Mouse (Mus musculus) hindbrain, embryonic 15.5 days (tissue): ENCODE results near the gene Aff4. TPM values are rescaled to one million over a fixed set of nuclear protein-coding genes. Genes with fewer than 3 reads are reported as not detected.
"Not testable (repeated sequence)": the region's sequence is repeated elsewhere in the genome, so short reads cannot be mapped to it uniquely, and the experiment has no call there.

Source experiments
- ATAC-seq: fragments of 200-750 bp; cut with Nextera tagmentation; 2 replicates; pipeline ENCODE4 v1.8.0; 2017; ENCODE audit warnings: low read depth, moderate number of reproducible peaks, moderate TSS enrichment; ENCODE audit not compliant: low FRiP score
- H3K27ac ChIP-seq: fragments of 300-500 bp; sonication (generic); replicated peaks from 2 replicates; pipeline ENCODE4 v1.5.1; 2015; ENCODE audit warnings: mild to moderate bottlenecking, inconsistent platforms
- H3K27me3 ChIP-seq: fragments of 300-500 bp; sonication (generic); 2 replicates; pipeline ENCODE4 v1.6.1; 2015; ENCODE audit warnings: control low read depth, inconsistent platforms
- H3K36me3 ChIP-seq: fragments of 300-500 bp; sonication (generic); 2 replicates; pipeline ENCODE4 v1.6.1; 2015; ENCODE audit warnings: control low read depth, inconsistent platforms
- H3K4me1 ChIP-seq: fragments of 300-500 bp; sonication (generic); replicated peaks from 2 replicates; pipeline ENCODE4 v1.6.1; 2015; ENCODE audit warnings: control low read depth, inconsistent platforms
- H3K4me2 ChIP-seq: fragments of 300-500 bp; sonication (generic); 2 replicates; pipeline ENCODE4 v1.6.1; 2015; ENCODE audit warnings: moderate library complexity, mild to moderate bottlenecking, inconsistent platforms
- H3K4me3 ChIP-seq: fragments of 300-500 bp; sonication (generic); 2 replicates; pipeline ENCODE4 v1.5.1; 2015; ENCODE audit warnings: mild to moderate bottlenecking, inconsistent platforms
- H3K9ac ChIP-seq: fragments of 300-500 bp; sonication (generic); 2 replicates; pipeline ENCODE4 v1.6.1; 2015; ENCODE audit warnings: inconsistent platforms
- H3K9me3 ChIP-seq: fragments of 300-500 bp; sonication (generic); 2 replicates; pipeline ENCODE4 v1.6.1; 2016; ENCODE audit warnings: control low read depth, inconsistent platforms
- WGBS: fragments of 180-500 bp; shearing (Covaris S2); methylation state at CpG from one replicate; pipeline ENCODE4 v1.1.7; 2015; 5-methylcytosine and 5-hydroxymethylcytosine counted together
- polyA plus RNA-seq: library from polyadenylated mRNA; unstranded; fragments of >200 nt; fragmentation: Nextera tagmentation; extraction: Ambion mirVana; gene quantifications from 2 replicates; pipeline ENCODE4 v1.2.1, GENCODE M21; 2015

The Aff4 gene
- polyA plus RNA-seq: 43.9 and 63.2 TPM in 2 replicates

GRCm38 (mm10) chr11:53350291-53351223, at the start of gene Aff4:
Gene Aff4, plus strand, starts transcription at chr11:53350833.
- H3K27ac ChIP-seq: peak within 1 kb of the TSS; percentile 99
- peak within 1 kb of the TSS; percentile 96 for H3K4me3 ChIP-seq
- H3K27me3 ChIP-seq: no peaks in the 10 kb centered on the region
- WGBS: under 1% methylated on average over 120 of the region's 127 CpGs
- peak within 1 kb of the TSS; percentile 100 for H3K9ac ChIP-seq
- no peaks in the 10 kb centered on the region for H3K36me3 ChIP-seq
- H3K4me2 ChIP-seq: peak within 1 kb of the TSS; percentile 82
- H3K4me1 ChIP-seq: peaks cover 20% of the 10 kb centered on the region
- peak; percentile 95 for ATAC-seq
- H3K9me3 ChIP-seq: no peaks in the 10 kb centered on the region

GRCm38 (mm10) chr11:53301167-53301515, 49.5 kb upstream of the Aff4 start:
- Histone ChIP-seq H3K4me1 (peaks cover 38% of the 10 kb centered on the region), H3K27me3 (no peaks in the 10 kb centered on the region), H3K9me3 (no peaks in the 10 kb centered on the region), H3K27ac (peak overlapping the region; percentile 95), H3K9ac (peak overlapping the region; percentile 54), H3K36me3 (no peaks in the 10 kb centered on the region), H3K4me2 (peak overlapping the region; percentile 90), H3K4me3 (peak overlapping the region; percentile 99)
- no peak for ATAC-seq
- 57% methylated on average over 9 of the region's 9 CpGs for WGBS

DNA sequence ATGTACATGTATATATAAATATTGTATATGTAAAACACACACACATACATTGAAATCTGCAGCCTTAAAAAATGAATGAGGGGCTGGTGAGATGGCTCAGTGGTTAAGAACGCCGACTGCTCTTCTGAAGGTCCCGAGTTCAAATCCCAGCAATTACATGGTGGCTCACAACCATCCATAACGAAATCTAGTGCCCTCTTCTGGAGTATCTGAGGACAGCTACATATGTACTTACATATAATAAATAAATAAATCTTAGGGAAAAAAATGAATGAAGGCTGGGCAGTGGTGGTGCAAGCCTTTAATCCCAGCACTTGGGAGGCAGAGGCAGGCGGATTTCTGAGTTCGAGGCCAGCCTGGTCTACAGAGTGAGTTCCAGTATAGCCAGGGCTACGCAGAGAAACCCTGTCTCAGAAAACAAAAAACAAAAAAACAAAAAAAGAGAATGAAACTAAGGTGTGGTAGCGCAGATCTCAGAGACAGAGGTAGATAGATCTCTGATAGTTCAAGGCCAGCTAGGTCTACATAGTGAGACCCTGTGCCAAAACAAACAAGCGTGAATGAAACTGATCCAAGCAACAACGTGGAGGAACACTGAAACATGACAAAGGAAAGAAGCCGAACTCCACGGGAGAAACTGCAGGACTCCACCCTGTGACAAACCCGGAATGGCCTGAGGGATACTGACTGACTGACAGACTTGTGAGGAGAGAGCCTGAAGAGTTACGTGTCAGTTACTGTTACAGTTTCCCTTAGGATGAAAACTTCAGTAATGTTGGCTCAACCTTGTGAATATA, 46.4 kb upstream of the Aff4 start:
- Histone ChIP-seq H3K4me3 (no peak overlapping the region), H3K36me3 (no peaks in the 10 kb centered on the region), H3K4me1 (peaks cover 12% of the 10 kb centered on the region), H3K9me3 (no peaks in the 10 kb centered on the region), H3K27ac (no peak overlapping the region), H3K27me3 (no peaks in the 10 kb centered on the region), H3K9ac (no peak overlapping the region), H3K4me2 (no peak overlapping the region)
- no peak for ATAC-seq
- 84% methylated on average over 14 of the region's 14 CpGs for WGBS

DNA sequence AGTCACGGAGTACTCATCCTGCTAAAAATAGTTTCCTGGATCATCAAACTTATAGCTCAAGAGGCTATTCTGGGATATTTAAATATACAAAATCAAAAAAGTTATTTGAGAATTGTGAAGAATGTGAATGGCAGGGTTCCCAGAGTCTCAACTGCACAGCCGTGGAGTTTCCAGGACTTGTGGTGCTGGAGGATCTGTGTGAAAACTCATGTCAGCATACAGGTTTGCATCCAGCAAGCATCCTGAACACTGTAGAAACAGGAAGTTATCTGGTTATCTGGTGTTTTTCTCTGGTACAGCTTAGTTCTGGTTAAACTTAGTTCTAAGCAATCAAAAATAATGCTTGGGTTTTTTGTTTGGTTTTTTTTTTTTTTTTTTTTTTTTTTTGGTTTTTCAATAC, 43.7 kb upstream of the Aff4 start:
- H3K4me3 ChIP-seq: no peak overlapping the region
- H3K36me3 ChIP-seq: no peaks in the 10 kb centered on the region
- no peak for ATAC-seq
- H3K9ac ChIP-seq: no peak overlapping the region
- no peak overlapping the region for H3K4me2 ChIP-seq
- H3K9me3 ChIP-seq: no peaks in the 10 kb centered on the region
- H3K27ac ChIP-seq: no peak overlapping the region
- H3K27me3 ChIP-seq: no peaks in the 10 kb centered on the region
- H3K4me1 ChIP-seq: no peaks in the 10 kb centered on the region
- WGBS: 89% methylated on average over 2 of the region's 2 CpGs

GRCm38 (mm10) chr11:53307558-53308065, 43.0 kb upstream of the Aff4 start:
- 76% methylated on average over 10 of the region's 10 CpGs for WGBS
- no peak overlapping the region for H3K9ac ChIP-seq
- H3K4me1 ChIP-seq: no peaks in the 10 kb centered on the region
- no peaks in the 10 kb centered on the region for H3K9me3 ChIP-seq
- no peak overlapping the region for H3K4me3 ChIP-seq
- no peaks in the 10 kb centered on the region for H3K27me3 ChIP-seq
- no peak overlapping the region for H3K27ac ChIP-seq
- H3K36me3 ChIP-seq: no peaks in the 10 kb centered on the region
- ATAC-seq: no peak
- H3K4me2 ChIP-seq: no peak overlapping the region

GRCm38 (mm10) chr11:53308251-53308864, 42.3 kb upstream of the Aff4 start:
- H3K27me3 ChIP-seq: no peaks in the 10 kb centered on the region
- no peak for ATAC-seq
- no peak overlapping the region for H3K9ac ChIP-seq
- no peak overlapping the region for H3K4me3 ChIP-seq
- no peaks in the 10 kb centered on the region for H3K4me1 ChIP-seq
- H3K4me2 ChIP-seq: no peak overlapping the region
- no peaks in the 10 kb centered on the region for H3K9me3 ChIP-seq
- H3K27ac ChIP-seq: no peak overlapping the region
- H3K36me3 ChIP-seq: no peaks in the 10 kb centered on the region

DNA sequence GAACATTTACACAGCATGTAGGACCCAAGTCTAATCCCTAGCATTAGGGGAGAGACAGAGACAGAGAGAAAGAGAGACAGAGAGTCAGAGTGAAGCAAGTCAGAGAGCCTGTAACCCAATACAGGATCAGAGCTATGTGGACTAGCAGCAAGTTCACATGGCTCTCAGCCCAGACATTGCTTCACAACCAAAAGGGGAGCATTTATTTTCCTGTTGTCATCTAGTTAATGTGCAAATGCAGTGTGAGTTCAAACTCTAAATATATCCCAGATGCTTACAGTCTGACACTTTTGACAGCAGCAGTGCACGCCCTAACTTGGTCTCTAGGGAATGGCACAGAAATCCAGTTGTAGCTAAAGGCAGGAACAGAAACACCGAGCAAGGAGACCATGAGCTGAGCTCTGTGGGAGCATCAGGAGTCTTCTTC, 41.7 kb upstream of the Aff4 start:
- Histone ChIP-seq H3K36me3 (no peaks in the 10 kb centered on the region), H3K4me3 (no peak overlapping the region), H3K4me2 (no peak overlapping the region), H3K27me3 (no peaks in the 10 kb centered on the region), H3K4me1 (no peaks in the 10 kb centered on the region), H3K9ac (no peak overlapping the region), H3K27ac (no peak overlapping the region), H3K9me3 (no peaks in the 10 kb centered on the region)
- no peak for ATAC-seq
- WGBS: 66% methylated on average over 2 of the region's 2 CpGs

- H3K4me1 ChIP-seq: no peaks in the 10 kb centered on the region
- H3K9me3 ChIP-seq: no peaks in the 10 kb centered on the region
- no peak overlapping the region for H3K27ac ChIP-seq
- H3K9ac ChIP-seq: no peak overlapping the region
- ATAC-seq: no peak
- H3K4me3 ChIP-seq: no peak overlapping the region
- H3K36me3 ChIP-seq: no peaks in the 10 kb centered on the region
- H3K27me3 ChIP-seq: no peaks in the 10 kb centered on the region
- H3K4me2 ChIP-seq: no peak overlapping the region
- 57% methylated on average over 1 of the region's 1 CpGs for WGBS
Measured at GRCm38 (mm10) chr11:53311385-53311784, 39.2 kb upstream of the Aff4 start.

DNA sequence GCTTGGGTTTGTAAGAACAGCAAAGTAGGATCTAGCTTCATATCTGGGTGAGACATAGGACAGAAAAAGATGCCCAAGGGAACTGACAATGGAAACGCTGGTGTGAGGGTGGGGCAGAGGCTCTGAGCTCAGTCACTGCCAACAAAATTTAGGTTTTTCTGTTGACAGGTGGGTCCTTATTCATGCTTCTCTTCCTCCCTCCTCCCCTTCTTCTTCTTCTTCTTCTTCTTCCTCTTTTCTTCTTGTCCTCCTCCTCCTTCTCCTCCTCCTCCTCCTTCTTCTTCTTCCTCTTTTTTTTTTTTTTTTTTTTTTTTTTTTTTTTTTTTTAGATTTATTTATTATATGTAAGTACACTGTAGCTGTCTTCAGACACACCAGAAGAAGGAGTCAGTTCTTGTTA, 37.8 kb upstream of the Aff4 start:
- WGBS: 80% methylated on average over 1 of the region's 1 CpGs
- H3K4me2 ChIP-seq, H3K9me3 ChIP-seq, H3K4me3 ChIP-seq, H3K27ac ChIP-seq, H3K36me3 ChIP-seq, ATAC-seq, H3K4me1 ChIP-seq, H3K27me3 ChIP-seq, H3K9ac ChIP-seq: not testable (repeated sequence)

- H3K27ac ChIP-seq: no peak overlapping the region
- H3K36me3 ChIP-seq: no peaks in the 10 kb centered on the region
- H3K9me3 ChIP-seq: no peaks in the 10 kb centered on the region
- no peaks in the 10 kb centered on the region for H3K27me3 ChIP-seq
- no peaks in the 10 kb centered on the region for H3K4me1 ChIP-seq
- ATAC-seq: no peak
- H3K4me3 ChIP-seq: no peak overlapping the region
- no peak overlapping the region for H3K9ac ChIP-seq
- WGBS: 70% methylated on average over 1 of the region's 1 CpGs
- H3K4me2 ChIP-seq: no peak overlapping the region
Measured at GRCm38 (mm10) chr11:53314770-53315173, 35.9 kb upstream of the Aff4 start.

- ATAC-seq: no peak
- Histone ChIP-seq H3K27ac (no peak overlapping the region), H3K4me2 (no peak overlapping the region), H3K27me3 (no peaks in the 10 kb centered on the region), H3K4me3 (no peak overlapping the region), H3K9ac (no peak overlapping the region), H3K4me1 (no peaks in the 10 kb centered on the region), H3K9me3 (no peaks in the 10 kb centered on the region), H3K36me3 (no peaks in the 10 kb centered on the region)
- WGBS: 60% methylated on average over 6 of the region's 6 CpGs
Measured at GRCm38 (mm10) chr11:53316996-53317395, 33.6 kb upstream of the Aff4 start.

GRCm38 (mm10) chr11:53318041-53318440, 32.6 kb upstream of the Aff4 start:
- Histone ChIP-seq H3K27ac (no peak overlapping the region), H3K9ac (no peak overlapping the region), H3K9me3 (no peaks in the 10 kb centered on the region), H3K4me3 (no peak overlapping the region), H3K4me2 (no peak overlapping the region), H3K27me3 (no peaks in the 10 kb centered on the region), H3K36me3 (no peaks in the 10 kb centered on the region), H3K4me1 (no peaks in the 10 kb centered on the region)
- no peak for ATAC-seq
- 83% methylated on average over 7 of the region's 7 CpGs for WGBS
